Mouse (Mus musculus): ENCODE data around the gene Ceacam18.
A peak's percentile ranks its signal among the peaks of the same experiment; 100 is the strongest.
"Not testable (repeated sequence)": the region's sequence is repeated elsewhere in the genome, so short reads cannot be mapped to it uniquely, and the experiment has no call there.

The Ceacam18 gene

DNA sequence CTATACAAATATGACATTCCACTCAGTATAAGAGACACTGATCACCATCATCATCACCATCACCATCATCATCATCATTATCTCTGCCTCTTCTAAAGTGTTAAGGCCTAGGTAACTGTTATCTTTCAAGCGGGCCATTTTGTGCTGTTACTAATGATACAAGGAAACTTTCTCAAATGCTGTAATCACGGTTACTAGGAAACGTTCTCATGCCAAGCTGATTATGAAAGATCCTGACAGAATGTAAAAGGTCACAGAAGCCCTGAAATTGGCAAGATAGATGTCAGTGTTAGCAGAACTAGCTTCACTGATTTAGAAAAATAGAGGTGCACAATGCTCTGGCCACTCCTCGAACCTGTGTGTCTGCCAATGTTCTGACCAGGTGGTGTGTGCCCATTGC, 32.7 kb downstream of the Ceacam18 start:
- not testable (repeated sequence) for DNase-seq (ENCODE audit: low spot score in 2 of 2)

DNA sequence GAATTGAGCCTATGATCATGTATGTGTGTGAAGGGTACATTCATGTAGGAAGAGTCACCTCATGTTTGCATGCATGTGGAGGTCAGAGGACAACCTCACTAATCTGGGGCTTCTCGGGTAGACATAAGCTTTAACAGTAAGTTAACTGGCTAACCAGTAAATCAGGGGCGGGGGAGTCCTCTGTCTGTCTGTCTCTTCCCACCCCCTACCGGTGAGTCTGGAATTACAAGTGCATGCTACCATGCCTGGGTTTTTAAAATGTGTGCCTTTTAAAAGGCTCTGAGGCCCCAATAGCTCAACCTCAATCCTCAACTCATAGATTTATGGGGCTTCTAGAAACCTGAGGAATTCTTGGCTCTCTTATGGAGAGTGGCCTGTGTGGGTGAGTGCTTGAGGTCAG, 34.1 kb downstream of the Ceacam18 start:
- peak in 1 of 2 experiments; percentile 39 for DNase-seq (ENCODE audit: low spot score in 2 of 2)

DNA sequence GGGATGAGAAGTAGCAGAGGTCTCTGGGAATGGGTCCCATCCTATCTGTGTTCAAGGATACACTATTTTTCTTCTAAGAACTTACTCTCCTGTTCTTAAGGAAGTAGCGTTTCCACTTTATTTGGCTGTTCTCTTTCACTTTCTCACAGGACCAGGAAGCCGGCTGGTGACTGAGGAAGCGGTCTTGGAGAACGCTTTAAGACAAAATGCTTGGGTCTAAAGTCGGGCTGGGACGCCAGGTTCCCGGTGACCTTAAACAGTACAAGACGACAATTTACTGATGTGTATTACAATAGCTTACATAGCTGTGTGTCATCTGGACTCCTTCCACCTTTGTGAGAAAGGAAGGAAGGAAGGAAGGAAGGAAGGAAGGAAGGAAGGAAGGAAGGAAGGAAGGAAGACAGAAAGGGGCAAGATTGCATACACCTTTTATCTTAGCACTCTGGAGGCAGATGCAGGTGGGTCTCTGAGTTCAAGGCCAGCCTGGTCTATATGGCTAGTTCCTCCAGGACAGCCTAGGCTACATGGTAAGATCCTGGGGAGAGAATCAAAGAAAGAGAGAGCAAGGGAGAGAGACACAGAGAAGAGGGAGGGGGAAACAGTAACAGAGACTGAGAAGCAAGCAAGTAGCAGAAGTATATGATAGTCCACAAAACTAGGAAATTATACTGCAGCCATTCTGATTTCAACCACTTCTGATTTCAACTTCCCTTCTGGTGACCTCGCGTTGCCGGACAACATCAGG, 36.7 kb downstream of the Ceacam18 start:
- no peak for DNase-seq (ENCODE audit: low spot score in 2 of 2)

DNA sequence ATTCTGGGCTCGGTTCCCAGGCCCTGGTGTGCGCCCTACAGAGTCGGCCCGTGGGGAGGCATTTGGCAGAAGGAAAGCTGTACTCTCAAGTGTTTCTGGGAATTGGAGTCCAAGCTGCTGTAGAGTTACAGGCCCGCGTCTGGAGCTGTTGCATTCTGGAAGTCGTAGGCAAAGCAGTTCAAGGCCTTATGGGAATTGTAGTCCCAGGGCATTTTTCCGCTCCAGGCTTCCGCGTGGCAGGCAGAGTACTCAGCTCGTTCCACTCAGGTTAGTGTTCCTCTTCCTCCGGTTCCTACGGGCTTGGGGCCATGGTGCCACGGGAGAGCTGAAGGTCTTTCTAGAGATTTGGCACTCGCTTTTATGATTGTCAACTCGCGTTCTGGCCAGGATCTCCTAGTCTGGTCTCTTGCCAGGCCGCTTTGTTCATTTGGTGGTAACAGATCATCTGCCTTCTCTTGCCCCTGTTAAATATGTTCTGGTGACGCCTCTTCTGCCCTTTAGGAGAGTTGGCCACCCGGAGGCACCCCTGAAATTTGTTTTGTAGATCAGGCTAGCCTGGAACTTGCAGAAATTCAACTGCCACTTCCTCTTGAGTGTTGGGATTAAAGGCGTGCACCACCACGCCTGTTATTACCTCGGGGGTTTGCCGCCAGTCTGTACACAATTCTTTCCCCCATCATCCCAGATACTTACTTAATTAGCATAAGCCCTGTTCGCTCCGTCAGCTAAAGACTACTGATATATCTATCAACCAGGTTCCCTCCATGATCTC, 37.5 kb downstream of the Ceacam18 start, which contains the start of gene Ctu1:
Gene Ctu1, plus strand, starts transcription at position 208 of the 772 bp plus-strand sequence.
- DNase-seq (ENCODE audit: low spot score in 2 of 2), result peak; percentile 77 to 85

DNA sequence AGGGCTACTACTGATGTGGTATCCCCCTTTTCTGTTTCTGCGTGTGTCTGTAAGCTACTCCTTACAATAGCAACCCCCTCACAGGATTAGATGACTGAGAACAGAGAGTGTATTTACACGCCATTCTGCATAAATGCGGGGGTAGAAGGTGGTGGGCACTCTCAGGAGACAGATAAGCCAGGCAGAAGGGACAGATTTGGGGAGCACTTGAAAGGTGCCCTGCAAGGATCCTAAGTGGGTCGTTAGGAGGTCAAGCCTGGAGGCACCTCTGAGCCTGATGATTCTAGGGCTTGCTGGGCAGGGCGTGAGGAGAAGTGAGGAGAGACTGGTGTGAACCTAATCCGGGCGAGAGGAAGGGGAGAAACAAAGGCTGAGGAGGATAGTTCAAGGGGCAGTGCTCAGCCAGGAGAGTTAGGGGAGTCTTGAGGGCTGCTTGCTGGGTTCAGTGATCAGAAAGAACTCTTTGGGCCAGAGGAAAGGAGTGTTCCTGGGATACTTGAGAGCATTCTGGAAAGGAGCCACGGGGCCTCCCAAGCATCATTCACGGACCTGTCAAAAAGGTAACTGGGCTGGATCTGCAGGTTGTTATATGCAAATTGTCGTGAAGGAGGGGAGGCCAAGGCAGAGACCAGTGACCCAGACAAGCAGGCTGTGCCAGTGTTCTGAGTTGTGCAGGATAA, 38.2 kb downstream of the Ceacam18 start:
- DNase-seq (ENCODE audit: low spot score in 2 of 2), result no peak

DNA sequence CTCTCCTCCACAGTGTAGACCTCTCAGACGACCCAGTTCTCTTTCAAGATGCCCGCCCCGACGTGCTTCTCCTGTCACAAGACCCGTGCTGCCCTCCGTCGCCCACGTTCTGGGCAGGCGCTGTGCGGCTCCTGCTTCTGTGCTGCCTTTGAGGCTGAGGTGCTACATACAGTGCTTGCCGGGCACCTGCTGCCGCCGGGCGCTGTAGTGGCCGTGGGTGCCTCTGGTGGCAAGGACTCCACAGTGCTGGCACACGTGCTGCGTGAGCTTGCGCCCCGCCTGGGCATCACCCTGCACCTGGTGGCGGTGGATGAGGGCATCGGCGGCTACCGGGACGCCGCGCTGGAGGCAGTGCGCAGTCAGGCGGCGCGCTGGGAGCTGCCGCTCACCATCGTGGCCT, 40.6 kb downstream of the Ceacam18 start:
- DNase-seq (ENCODE audit: low spot score in 2 of 2), result peak in 1 of 2 experiments; percentile 60

DNA sequence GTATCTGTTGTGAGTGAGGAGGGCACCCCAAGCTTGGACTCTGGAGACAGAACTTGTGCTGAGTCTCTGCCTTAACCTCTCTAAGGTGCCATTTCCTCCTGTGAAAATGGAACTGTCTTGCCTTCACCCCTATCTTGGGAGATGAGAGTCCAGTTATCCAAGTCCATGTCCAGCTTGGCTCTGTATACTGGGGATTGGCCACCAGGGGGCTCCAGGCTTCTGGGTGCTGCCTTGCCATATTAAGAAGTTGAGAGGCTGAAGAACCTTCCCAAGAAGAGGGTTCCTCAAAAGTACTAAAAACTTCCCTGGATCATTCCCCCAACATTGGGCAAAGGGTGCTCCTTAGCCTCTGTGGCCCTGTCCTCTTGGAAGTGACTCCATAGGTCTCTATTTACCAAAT, 44.0 kb downstream of the Ceacam18 start:
- DNase-seq (ENCODE audit: low spot score in 2 of 2), result peak in 1 of 2 experiments; percentile 71

DNA sequence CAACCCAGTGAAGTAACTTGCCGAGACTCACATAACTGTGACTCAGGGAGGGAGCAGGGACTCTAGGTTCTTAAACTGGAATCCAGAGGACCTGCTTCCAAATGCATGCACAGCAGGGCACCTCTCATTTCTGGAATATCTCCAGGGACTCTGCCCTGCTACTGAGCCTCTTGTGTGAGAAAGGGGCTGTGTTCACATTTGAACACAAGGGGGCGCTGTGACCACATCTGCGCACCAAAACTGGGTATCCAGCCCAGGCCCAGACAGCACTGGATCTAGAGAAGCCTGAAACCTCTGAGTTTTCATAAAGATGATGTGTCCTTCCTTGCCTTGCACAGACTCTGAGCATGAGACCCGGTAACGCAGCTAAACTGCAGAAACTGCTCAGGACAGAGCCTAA, 46.5 kb downstream of the Ceacam18 start:
- DNase-seq (ENCODE audit: low spot score in 2 of 2), result peak; percentile 46 to 80

DNA sequence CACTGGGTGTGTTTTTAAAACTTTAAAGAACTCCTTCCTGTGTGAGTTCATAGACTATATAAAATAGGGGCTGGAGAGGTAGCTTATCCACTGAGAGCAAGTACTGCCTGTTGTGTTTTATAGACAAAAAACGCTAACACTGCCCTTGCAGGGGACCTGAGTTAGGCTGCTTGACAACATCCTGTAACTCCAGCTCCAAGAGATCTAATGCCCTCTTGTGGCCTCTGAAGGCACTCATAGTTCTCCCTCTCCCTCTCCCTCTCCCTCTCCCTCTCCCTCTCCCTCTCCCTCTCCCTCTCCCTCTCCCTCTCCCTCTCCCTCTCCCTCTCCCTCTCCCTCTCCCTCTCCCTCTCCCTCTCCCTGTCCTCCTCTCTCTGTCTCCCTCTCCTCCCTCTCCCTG, 48.0 kb downstream of the Ceacam18 start:
- DNase-seq (ENCODE audit: low spot score in 2 of 2), result not testable (repeated sequence)

DNA sequence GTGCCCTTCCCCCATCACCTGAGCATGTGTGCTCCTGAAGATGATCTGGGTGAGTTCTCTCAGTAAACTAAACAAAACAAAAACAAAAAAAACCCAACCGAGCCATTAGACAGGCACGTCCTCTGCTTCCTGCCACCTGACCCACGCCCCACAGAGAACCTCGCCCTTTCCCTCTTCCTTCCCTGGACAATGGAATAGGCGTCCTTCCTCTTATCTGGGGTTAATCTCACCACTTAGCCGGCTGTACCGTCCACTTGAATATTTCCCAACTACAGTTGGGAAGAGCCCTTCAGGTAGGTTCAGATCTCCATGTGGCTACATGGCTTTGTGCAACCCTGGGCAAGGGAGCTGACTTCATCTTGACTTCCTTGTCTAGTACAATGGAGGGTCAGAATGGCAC, 50.6 kb downstream of the Ceacam18 start:
- DNase-seq (ENCODE audit: low spot score in 2 of 2), result no peak

DNA sequence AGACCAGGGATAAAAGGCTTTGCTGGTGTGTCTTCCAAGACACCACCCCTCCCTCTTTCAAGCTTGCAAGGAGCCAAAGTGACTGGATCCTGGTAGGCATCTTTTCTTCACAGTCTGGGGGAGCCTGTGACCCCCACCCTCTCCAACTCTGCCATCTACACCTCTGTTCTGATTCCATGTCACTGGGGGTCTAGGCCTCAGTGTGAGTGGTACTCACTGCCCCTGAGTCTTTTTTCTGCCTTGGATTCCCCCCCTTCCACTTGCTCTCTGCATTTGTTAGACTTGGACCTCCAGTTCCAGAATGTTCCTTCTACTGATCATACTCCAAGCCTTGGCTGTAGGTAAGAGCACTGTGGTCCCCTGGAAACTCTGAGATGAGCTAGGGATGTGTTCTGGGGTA, 55.6 kb downstream of the Ceacam18 start, which contains the start of gene Klk14:
Gene Klk14, plus strand, starts transcription at position 301 of the 400 bp plus-strand sequence.
- no peak for DNase-seq (ENCODE audit: low spot score in 2 of 2)
